Mouse (Mus musculus): ENCODE data around the gene Traf3ip1. TPM values are rescaled to one million over a fixed set of nuclear protein-coding genes. Genes with fewer than 3 reads are reported as not detected.

Traf3ip1 gene
- polyA plus RNA-seq, 1 experiment from 2014 or later: 9.1 TPM

GRCm38 (mm10) chr1:91533483-91533882 lies 39.0 kb downstream of the Traf3ip1 start:
- 66% methylated on average over 2 of the region's 2 CpGs for WGBS
- H3K4me3 ChIP-seq (ENCODE audit: low read depth, low read length): no peak overlapping the region
- ATAC-seq (replicated peaks; ENCODE audit: low FRiP score) (no peak; the same call in 1 of the 2 replicates), DNase-seq (ENCODE audit: low spot score) (no peak)
- no peak overlapping the region for H3K4me2 ChIP-seq (ENCODE audit: low read depth, low read length, severe bottlenecking)
- peaks cover 2% of the 10 kb centered on the region; the same call in 1 of the 2 replicates for H3K27me3 ChIP-seq (ENCODE audit: control insufficient read depth, insufficient read depth, low read length)
- H3K9ac ChIP-seq (ENCODE audit: low read length): no peak overlapping the region
- no peaks in the 10 kb centered on the region for H3K9me3 ChIP-seq (ENCODE audit: control insufficient read depth, low read length)
- no peak overlapping the region for H3K27ac ChIP-seq (ENCODE audit: low read depth, low read length)
- no peaks in the 10 kb centered on the region for H3K4me1 ChIP-seq (replicated peaks; ENCODE audit: control insufficient read depth, insufficient read depth, low read length)
- no peaks in the 10 kb centered on the region for H3K36me3 ChIP-seq (ENCODE audit: control insufficient read depth, insufficient read depth, low read length)

- Histone ChIP-seq H3K36me3 (ENCODE audit: control insufficient read depth, insufficient read depth, low read length) (no peaks in the 10 kb centered on the region), H3K4me3 (ENCODE audit: low read depth, low read length) (no peak overlapping the region), H3K9me3 (ENCODE audit: control insufficient read depth, low read length) (no peaks in the 10 kb centered on the region), H3K4me2 (ENCODE audit: low read depth, low read length, severe bottlenecking) (no peak overlapping the region), H3K9ac (ENCODE audit: low read length) (no peak overlapping the region), H3K27me3 (ENCODE audit: control insufficient read depth, insufficient read depth, low read length) (peaks cover 2% of the 10 kb centered on the region; the same call in 1 of the 2 replicates), H3K4me1 (replicated peaks; ENCODE audit: control insufficient read depth, insufficient read depth, low read length) (no peaks in the 10 kb centered on the region), H3K27ac (ENCODE audit: low read depth, low read length) (no peak overlapping the region)
- ATAC-seq (replicated peaks; ENCODE audit: low FRiP score) (no peak), DNase-seq (ENCODE audit: low spot score) (no peak)
- WGBS: 80% methylated on average over 19 of the region's 19 CpGs
Measured at GRCm38 (mm10) chr1:91533961-91534723, 39.7 kb downstream of the Traf3ip1 start.

GRCm38 (mm10) chr1:91537786-91538569 lies 43.5 kb downstream of the Traf3ip1 start:
- WGBS: 17% methylated on average over 22 of the region's 22 CpGs
- Histone ChIP-seq H3K9ac (ENCODE audit: low read length) (no peak overlapping the region), H3K27ac (ENCODE audit: low read depth, low read length) (no peak overlapping the region), H3K9me3 (ENCODE audit: control insufficient read depth, low read length) (no peaks in the 10 kb centered on the region), H3K4me2 (ENCODE audit: low read depth, low read length, severe bottlenecking) (no peak overlapping the region), H3K4me3 (ENCODE audit: low read depth, low read length) (no peak overlapping the region), H3K4me1 (replicated peaks; ENCODE audit: control insufficient read depth, insufficient read depth, low read length) (peaks cover 9% of the 10 kb centered on the region), H3K36me3 (ENCODE audit: control insufficient read depth, insufficient read depth, low read length) (no peaks in the 10 kb centered on the region), H3K27me3 (ENCODE audit: control insufficient read depth, insufficient read depth, low read length) (peaks cover 5% of the 10 kb centered on the region; the same call in 1 of the 2 replicates)
- ATAC-seq (replicated peaks; ENCODE audit: low FRiP score) (no peak), DNase-seq (ENCODE audit: low spot score) (no peak)

- peaks cover 9% of the 10 kb centered on the region for H3K4me1 ChIP-seq (replicated peaks; ENCODE audit: control insufficient read depth, insufficient read depth, low read length)
- no peaks in the 10 kb centered on the region for H3K36me3 ChIP-seq (ENCODE audit: control insufficient read depth, insufficient read depth, low read length)
- H3K27ac ChIP-seq (ENCODE audit: low read depth, low read length): no peak overlapping the region
- no peak overlapping the region for H3K9ac ChIP-seq (ENCODE audit: low read length)
- H3K4me2 ChIP-seq (ENCODE audit: low read depth, low read length, severe bottlenecking): no peak overlapping the region
- H3K4me3 ChIP-seq (ENCODE audit: low read depth, low read length): no peak overlapping the region
- DNase-seq (ENCODE audit: low spot score) (no peak), ATAC-seq (replicated peaks; ENCODE audit: low FRiP score) (no peak)
- WGBS: 67% methylated on average over 1 of the region's 1 CpGs
- peaks cover 5% of the 10 kb centered on the region; the same call in 1 of the 2 replicates for H3K27me3 ChIP-seq (ENCODE audit: control insufficient read depth, insufficient read depth, low read length)
- no peaks in the 10 kb centered on the region for H3K9me3 ChIP-seq (ENCODE audit: control insufficient read depth, low read length)
Measured at GRCm38 (mm10) chr1:91538570-91538929, 44.1 kb downstream of the Traf3ip1 start.

- ATAC-seq (replicated peaks; ENCODE audit: low FRiP score): no peak
- peaks cover 9% of the 10 kb centered on the region for H3K4me1 ChIP-seq (replicated peaks; ENCODE audit: control insufficient read depth, insufficient read depth, low read length)
- H3K27ac ChIP-seq (ENCODE audit: low read depth, low read length): no peak overlapping the region
- 26% methylated on average over 6 of the region's 6 CpGs for WGBS
- peaks cover 5% of the 10 kb centered on the region; the same call in 1 of the 2 replicates for H3K27me3 ChIP-seq (ENCODE audit: control insufficient read depth, insufficient read depth, low read length)
- no peaks in the 10 kb centered on the region for H3K36me3 ChIP-seq (ENCODE audit: control insufficient read depth, insufficient read depth, low read length)
- no peaks in the 10 kb centered on the region for H3K9me3 ChIP-seq (ENCODE audit: control insufficient read depth, low read length)
- no peak for DNase-seq (ENCODE audit: low spot score)
- no peak overlapping the region for H3K9ac ChIP-seq (ENCODE audit: low read length)
- no peak overlapping the region for H3K4me3 ChIP-seq (ENCODE audit: low read depth, low read length)
- H3K4me2 ChIP-seq (ENCODE audit: low read depth, low read length, severe bottlenecking): peak overlapping the region; percentile 91
Measured at GRCm38 (mm10) chr1:91539246-91539645, 44.8 kb downstream of the Traf3ip1 start.

GRCm38 (mm10) chr1:91539704-91540270 lies 45.3 kb downstream of the Traf3ip1 start:
- Histone ChIP-seq H3K36me3 (ENCODE audit: control insufficient read depth, insufficient read depth, low read length) (no peaks in the 10 kb centered on the region), H3K9me3 (ENCODE audit: control insufficient read depth, low read length) (no peaks in the 10 kb centered on the region), H3K27me3 (ENCODE audit: control insufficient read depth, insufficient read depth, low read length) (peaks cover 5% of the 10 kb centered on the region; the same call in 1 of the 2 replicates), H3K27ac (ENCODE audit: low read depth, low read length) (no peak overlapping the region), H3K4me1 (replicated peaks; ENCODE audit: control insufficient read depth, insufficient read depth, low read length) (peaks cover 9% of the 10 kb centered on the region), H3K4me3 (ENCODE audit: low read depth, low read length) (peak overlapping the region; percentile 83), H3K9ac (ENCODE audit: low read length) (peak overlapping the region; percentile 58), H3K4me2 (ENCODE audit: low read depth, low read length, severe bottlenecking) (peak overlapping the region; percentile 91)
- DNase-seq (ENCODE audit: low spot score): peak; percentile 63
- 2% methylated on average over 22 of the region's 22 CpGs for WGBS
- no peak; the same call in none of the 2 replicates for ATAC-seq (replicated peaks; ENCODE audit: low FRiP score)

GRCm38 (mm10) chr1:91540271-91540826 lies 45.9 kb downstream of the Traf3ip1 start, which contains the start of gene Asb1:
Asb1 (plus strand) TSS chr1:91540544.
- DNase-seq (ENCODE audit: low spot score) (peak; percentile 96), ATAC-seq (replicated peaks; ENCODE audit: low FRiP score) (peak; percentile 97)
- no peaks in the 10 kb centered on the region for H3K9me3 ChIP-seq (ENCODE audit: control insufficient read depth, low read length)
- peak within 1 kb of the TSS; percentile 91 for H3K4me2 ChIP-seq (ENCODE audit: low read depth, low read length, severe bottlenecking)
- under 1% methylated on average over 41 of the region's 41 CpGs for WGBS
- peaks cover 9% of the 10 kb centered on the region for H3K4me1 ChIP-seq (replicated peaks; ENCODE audit: control insufficient read depth, insufficient read depth, low read length)
- H3K27ac ChIP-seq (ENCODE audit: low read depth, low read length): no peak within 1 kb of the TSS
- peaks cover 5% of the 10 kb centered on the region; the same call in 1 of the 2 replicates for H3K27me3 ChIP-seq (ENCODE audit: control insufficient read depth, insufficient read depth, low read length)
- peak within 1 kb of the TSS; percentile 83 for H3K4me3 ChIP-seq (ENCODE audit: low read depth, low read length)
- no peaks in the 10 kb centered on the region for H3K36me3 ChIP-seq (ENCODE audit: control insufficient read depth, insufficient read depth, low read length)
- peak within 1 kb of the TSS; percentile 64 for H3K9ac ChIP-seq (ENCODE audit: low read length)

GRCm38 (mm10) chr1:91541042-91541592 lies 46.7 kb downstream of the Traf3ip1 start:
- Histone ChIP-seq H3K36me3 (ENCODE audit: control insufficient read depth, insufficient read depth, low read length) (no peaks in the 10 kb centered on the region), H3K9ac (ENCODE audit: low read length) (peak overlapping the region; percentile 64), H3K4me3 (ENCODE audit: low read depth, low read length) (peak overlapping the region; percentile 83), H3K27ac (ENCODE audit: low read depth, low read length) (no peak overlapping the region), H3K4me1 (replicated peaks; ENCODE audit: control insufficient read depth, insufficient read depth, low read length) (peaks cover 9% of the 10 kb centered on the region), H3K4me2 (ENCODE audit: low read depth, low read length, severe bottlenecking) (peak overlapping the region; percentile 91), H3K9me3 (ENCODE audit: control insufficient read depth, low read length) (no peaks in the 10 kb centered on the region), H3K27me3 (ENCODE audit: control insufficient read depth, insufficient read depth, low read length) (peaks cover 5% of the 10 kb centered on the region; the same call in 1 of the 2 replicates)
- DNase-seq (ENCODE audit: low spot score) (no peak), ATAC-seq (replicated peaks; ENCODE audit: low FRiP score) (no peak)
- WGBS: 13% methylated on average over 15 of the region's 15 CpGs
